Mouse (Mus musculus): ENCODE data around the gene Ranbp17.

DNA sequence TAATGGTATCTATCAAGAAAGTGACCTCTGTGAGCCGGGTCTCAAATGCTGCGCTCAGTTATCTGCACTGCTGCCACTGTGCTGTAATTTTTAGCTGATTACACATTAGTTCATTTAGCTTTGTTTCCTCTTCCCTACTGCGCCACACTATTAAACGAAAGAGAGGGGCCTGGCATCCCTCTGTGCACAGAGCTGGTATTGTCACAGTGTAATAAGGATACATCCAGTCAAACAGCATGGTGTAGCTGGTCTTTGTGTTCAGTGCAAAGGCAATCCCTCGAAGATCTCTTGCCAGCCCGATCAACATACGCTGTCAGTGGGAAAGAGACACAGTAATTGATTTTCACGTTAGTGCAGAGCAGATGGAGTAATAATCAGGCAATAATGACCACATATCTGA, 216.4 kb downstream of the Ranbp17 start:
- no peak for TF ChIP-seq CTCF (IDR thresholded peaks at IDR 0.05; ENCODE audit: low read depth, low read length)
- TF ChIP-seq POLR2A (IDR thresholded peaks at IDR 0.05; ENCODE audit: borderline replicate concordance, low read depth, low read length), result no peak
